6 mouse cellular contexts compared by ENCODE assay signal in genomic region chr19:11559560-11559959, GRCm38 (mm10). TPM values are rescaled to one million over a fixed set of nuclear protein-coding genes. Genes with fewer than 3 reads are reported as not detected.
"Had no signal": no experiment of that assay in that cellular context is flagged by ENCODE, and none has a peak within 500 bp of the region (broad histone marks: within the 10 kb centered on the region; RNA-seq: fewer than 3 reads in every experiment).

No protein-coding gene starts in this region.

RNA-seq across cellular contexts. Expression of gene Ms4a4d, which starts 23.0 kb away (rescaled TPM):
- total RNA-seq: layer of hippocampus, adult 18-20 months; layer of hippocampus, postnatal 36 days; left cerebral cortex, adult 8-10 months; left cerebral cortex, postnatal 25 days had no signal
- polyA plus RNA-seq: midbrain, embryonic 15.5 days; neural tube, embryonic 15.5 days had no signal
